Mouse (Mus musculus) skeletal muscle tissue, adult 2 months (tissue): ENCODE data around the gene Psmd11.
A peak's percentile ranks its signal among the peaks of the same experiment; 100 is the strongest.

Experiments used
- DNase-seq: peaks from one replicate; pipeline ENCODE4 v3.0.0-alpha.2; 2012; ENCODE audit warnings: low read depth, low spot score

Psmd11 gene

GRCm38 (mm10) chr11:80505581-80505980 is 77.2 kb downstream of the Psmd11 start:
- DNase-seq = no peak

GRCm38 (mm10) chr11:80506483-80506882 is 78.1 kb downstream of the Psmd11 start:
- no peak for DNase-seq

- no peak for DNase-seq
Measured at GRCm38 (mm10) chr11:80507791-80508190, 79.4 kb downstream of the Psmd11 start.

- DNase-seq = peak; percentile 65
Measured at GRCm38 (mm10) chr11:80508361-80509175, 80.2 kb downstream of the Psmd11 start.

- no peak for DNase-seq
Measured at GRCm38 (mm10) chr11:80509176-80509506, 80.7 kb downstream of the Psmd11 start.

GRCm38 (mm10) chr11:80510124-80510523 is 81.7 kb downstream of the Psmd11 start:
- no peak for DNase-seq

GRCm38 (mm10) chr11:80512313-80513056 is 84.1 kb downstream of the Psmd11 start:
- no peak for DNase-seq

GRCm38 (mm10) chr11:80513796-80514195 is 85.4 kb downstream of the Psmd11 start:
- DNase-seq = no peak

GRCm38 (mm10) chr11:80515346-80515745 is 86.9 kb downstream of the Psmd11 start:
- no peak for DNase-seq

- DNase-seq = no peak
Measured at GRCm38 (mm10) chr11:80515895-80516294, 87.5 kb downstream of the Psmd11 start.

- DNase-seq = no peak
Measured at GRCm38 (mm10) chr11:80518421-80519367, 90.3 kb downstream of the Psmd11 start.

- no peak for DNase-seq
Measured at GRCm38 (mm10) chr11:80521148-80521547, 92.7 kb downstream of the Psmd11 start.
